In the genomic region with DNA sequence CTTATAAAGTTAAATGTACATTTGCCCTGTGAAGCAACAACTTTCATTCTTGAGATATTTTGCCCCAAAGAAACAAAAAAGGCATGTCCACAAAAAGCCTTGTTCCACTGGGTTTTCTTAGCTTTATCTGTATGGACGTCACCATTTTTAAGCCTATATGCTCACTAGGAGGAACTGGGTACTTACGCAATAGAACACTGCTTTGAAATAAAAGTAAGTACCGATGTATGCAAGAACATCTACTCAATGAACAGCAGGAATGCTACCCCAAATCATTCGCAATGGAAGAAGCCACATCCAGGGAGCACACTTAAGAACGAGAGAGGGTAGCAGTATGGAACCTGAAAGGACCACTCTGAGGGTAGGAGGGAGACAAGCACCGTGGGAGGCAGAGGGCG, we compare ENCODE assay signal across 17 mouse cellular contexts. TPM values are rescaled to one million over a fixed set of nuclear protein-coding genes. Genes with fewer than 3 reads are reported as not detected.
DNase-seq lines count a peak whose midpoint lies in the region; ATAC-seq and TF ChIP-seq lines count a peak whose summit lies in the region.
"Had no signal": no experiment of that assay in that cellular context is flagged by ENCODE, and none has a peak within 500 bp of the region (broad histone marks: within the 10 kb centered on the region; RNA-seq: fewer than 3 reads in every experiment).

No protein-coding gene starts in this region.

- H3K9me3 ChIP-seq in forebrain, embryonic 10.5 days: no peaks in the 10 kb centered on the region
- no peaks in the 10 kb centered on the region for H3K9me3 ChIP-seq in forebrain, embryonic 16.5 days (ENCODE audit: control insufficient read depth, low read length)
- H3K9me3 ChIP-seq in heart, embryonic 14.5 days (ENCODE audit: control insufficient read depth, low read length): no peaks in the 10 kb centered on the region
- H3K9me3 ChIP-seq in kidney, postnatal 0 days (replicated peaks; ENCODE audit: low read length): no peaks in the 10 kb centered on the region
- H3K9me3 ChIP-seq: hindbrain, embryonic 12.5 days; limb, embryonic 12.5 days; liver, embryonic 15.5 days; stomach, embryonic 15.5 days had no signal

- intact Hi-C loops in heart, postnatal 25 days (cut with DNase I): loop anchor here (5.0 kb wide), 1 partner anchor 52 kb away; no protein-coding TSS in a partner anchor

- no peak overlapping the region for H3K9ac ChIP-seq in forebrain, embryonic 16.5 days (replicated peaks; ENCODE audit: low read depth, low read length)
- peak overlapping the region; percentile 44; the same call in 1 of the 2 replicates for H3K9ac ChIP-seq in heart, embryonic 14.5 days (ENCODE audit: low read length)
- H3K9ac ChIP-seq in kidney, postnatal 0 days (ENCODE audit: low read depth, low read length): no peak overlapping the region
- H3K9ac ChIP-seq: hindbrain, embryonic 12.5 days; limb, embryonic 12.5 days; liver, embryonic 15.5 days; stomach, embryonic 15.5 days had no signal

- peaks cover 24% of the 10 kb centered on the region for H3K4me1 ChIP-seq in forebrain, embryonic 10.5 days
- H3K4me1 ChIP-seq in forebrain, embryonic 16.5 days (replicated peaks; ENCODE audit: control insufficient read depth, insufficient read depth, low read length): peaks cover 7% of the 10 kb centered on the region; the same call in 1 of the 2 replicates
- H3K4me1 ChIP-seq in heart, embryonic 14.5 days (ENCODE audit: control insufficient read depth in 2 of 2, insufficient read depth in 2 of 2, low read length in 2 of 2): peaks cover 16 to 38% of the 10 kb centered on the region in 2 experiments
- no peaks in the 10 kb centered on the region for H3K4me1 ChIP-seq in kidney, postnatal 0 days (replicated peaks; ENCODE audit: insufficient read depth, low read length)
- H3K4me1 ChIP-seq: liver, embryonic 15.5 days; stomach, embryonic 15.5 days had no signal

- peak overlapping the region; percentile 78 for H3K27ac ChIP-seq in forebrain, embryonic 10.5 days
- no peak overlapping the region for H3K27ac ChIP-seq in forebrain, embryonic 16.5 days (ENCODE audit: low read length)
- H3K27ac ChIP-seq in heart, embryonic 14.5 days (replicated peaks in 1 of 2; ENCODE audit: control insufficient read depth in 1 of 2, insufficient read depth in 1 of 2, low read depth in 2 of 2, low read length in 2 of 2): peak overlapping the region; percentile 80 to 89
- H3K27ac ChIP-seq in kidney, postnatal 0 days: 0 out of 2 replicates have a peak overlapping the region, but pooled peaks have one; percentile 3
- H3K27ac ChIP-seq: liver, embryonic 15.5 days; stomach, embryonic 15.5 days had no signal

- H3K36me3 ChIP-seq in forebrain, embryonic 10.5 days (replicated peaks): no peaks in the 10 kb centered on the region
- H3K36me3 ChIP-seq in forebrain, embryonic 16.5 days (ENCODE audit: control insufficient read depth, insufficient read depth): peaks cover 4% of the 10 kb centered on the region; the same call in 1 of the 2 replicates
- no peaks in the 10 kb centered on the region for H3K36me3 ChIP-seq in heart, embryonic 14.5 days (ENCODE audit: control insufficient read depth, insufficient read depth, low read length)
- no peaks in the 10 kb centered on the region for H3K36me3 ChIP-seq in kidney, postnatal 0 days (ENCODE audit: insufficient read depth, low read length)
- H3K36me3 ChIP-seq: hindbrain, embryonic 12.5 days; limb, embryonic 12.5 days; liver, embryonic 15.5 days; stomach, embryonic 15.5 days had no signal

- no peak for TF ChIP-seq CTCF in kidney, postnatal 0 days (IDR thresholded peaks at IDR 0.05; ENCODE audit: low read depth)

- no peak for DNase-seq in forebrain, embryonic 10.5 days (ENCODE audit: extremely low spot score, low spot score)
- no peak for DNase-seq in heart, postnatal 25 days (ENCODE audit: low spot score)
- DNase-seq in kidney, postnatal 0 days (ENCODE audit: low spot score): no peak
- no peak for DNase-seq in kidney, postnatal 36 days
- DNase-seq in adrenal gland, postnatal 36 days: no peak
- DNase-seq: cerebellum, adult 11 months; cerebellum, postnatal 25 days; spleen, adult 18-20 months had no signal

- H3K27me3 ChIP-seq in forebrain, embryonic 10.5 days (ENCODE audit: poor library complexity, severe bottlenecking): no peaks in the 10 kb centered on the region
- no peaks in the 10 kb centered on the region for H3K27me3 ChIP-seq in forebrain, embryonic 16.5 days (replicated peaks; ENCODE audit: control insufficient read depth, insufficient read depth, low read length)
- H3K27me3 ChIP-seq in heart, embryonic 14.5 days (ENCODE audit: control insufficient read depth, insufficient read depth, low read length): no peaks in the 10 kb centered on the region
- no peaks in the 10 kb centered on the region for H3K27me3 ChIP-seq in kidney, postnatal 0 days (ENCODE audit: insufficient read depth, low read length)
- H3K27me3 ChIP-seq: hindbrain, embryonic 12.5 days; limb, embryonic 12.5 days; liver, embryonic 15.5 days; Patski; stomach, embryonic 15.5 days had no signal

- H3K4me3 ChIP-seq in forebrain, embryonic 10.5 days: no peak overlapping the region
- H3K4me3 ChIP-seq in forebrain, embryonic 16.5 days (replicated peaks; ENCODE audit: low read length): no peak overlapping the region
- no peak overlapping the region; a peak in 1 of 4 replicates for H3K4me3 ChIP-seq in heart, embryonic 14.5 days (ENCODE audit: control insufficient read depth in 1 of 2, insufficient read depth in 1 of 2, low read depth in 1 of 2, low read length in 2 of 2)
- no peak overlapping the region for H3K4me3 ChIP-seq in kidney, postnatal 0 days (replicated peaks; ENCODE audit: low read depth, low read length)
- H3K4me3 ChIP-seq: hindbrain, embryonic 12.5 days; limb, embryonic 12.5 days; liver, embryonic 15.5 days; stomach, embryonic 15.5 days had no signal

- H3K4me2 ChIP-seq in forebrain, embryonic 16.5 days (ENCODE audit: low read length): no peak overlapping the region
- peak overlapping the region; percentile 56 for H3K4me2 ChIP-seq in heart, embryonic 14.5 days (ENCODE audit: low read length)
- H3K4me2 ChIP-seq in kidney, postnatal 0 days (ENCODE audit: low read length): no peak overlapping the region
- H3K4me2 ChIP-seq: hindbrain, embryonic 12.5 days; limb, embryonic 12.5 days; liver, embryonic 15.5 days; stomach, embryonic 15.5 days had no signal

- 86% methylated on average over 7 of the region's 7 CpGs for WGBS in forebrain, embryonic 10.5 days
- 82% methylated on average over 7 of the region's 7 CpGs for WGBS in forebrain, embryonic 16.5 days
- WGBS in heart, embryonic 14.5 days: 79% methylated on average over 7 of the region's 7 CpGs
- WGBS in kidney, postnatal 0 days: 84% methylated on average over 7 of the region's 7 CpGs

- no peak for ATAC-seq in forebrain, embryonic 16.5 days
- no peak for ATAC-seq in heart, embryonic 14.5 days (ENCODE audit: insufficient number of reproducible peaks, insufficient read depth, low FRiP score, low read depth)
- no peak for ATAC-seq in kidney, postnatal 0 days (replicated peaks; ENCODE audit: low FRiP score, low read depth)
- ATAC-seq in megakaryocyte progenitor cell, adult 5-6 weeks (replicated peaks; ENCODE audit: poor library complexity): peak; percentile 46
- ATAC-seq: intestine, embryonic 16.5 days; Patski had no signal

RNA-seq across cellular contexts. Expression of a gene that starts 30.6 kb away (rescaled TPM):
- polyA plus RNA-seq in forebrain, embryonic 10.5 days (2016; fragmentation: Nextera tagmentation; extraction: Ambion mirVana): 16.0 and 16.7 TPM in 2 replicates
- polyA plus RNA-seq in forebrain, embryonic 16.5 days (2015; fragmentation: Nextera tagmentation; extraction: Ambion mirVana): 31.9 and 34.3 TPM in 2 replicates
- 13.3 and 16.1 TPM in 2 replicates for polyA plus RNA-seq in heart, embryonic 14.5 days (2014; fragmentation: Nextera tagmentation; extraction: Ambion mirVana)
- 10 to 100 TPM; 16.2 to 19.3 TPM for total RNA-seq in heart, postnatal 25 days (2021)
- 19.6 and 20.9 TPM in 2 replicates for polyA plus RNA-seq in kidney, postnatal 0 days (2015; fragmentation: Nextera tagmentation; extraction: Ambion mirVana)
- 6.2 and 9.6 TPM in 2 replicates for total RNA-seq in megakaryocyte progenitor cell, adult 5-6 weeks (2015)
- total RNA-seq in megakaryocyte progenitor cell, adult 5-6 weeks (2017): 15.3 and 16.9 TPM in 2 replicates
- 10 to 100 TPM; 17.5 to 19.6 TPM for total RNA-seq in adrenal gland, postnatal 36 days (2021)

RNA-seq across cellular contexts. Expression of a gene that starts 32.7 kb away (rescaled TPM):
- 33.9 and 36.0 TPM in 2 replicates for polyA plus RNA-seq in forebrain, embryonic 10.5 days (2016; fragmentation: Nextera tagmentation; extraction: Ambion mirVana)
- polyA plus RNA-seq in forebrain, embryonic 16.5 days (2015; fragmentation: Nextera tagmentation; extraction: Ambion mirVana): 8.4 and 10.6 TPM in 2 replicates
- polyA plus RNA-seq in heart, embryonic 14.5 days (2014; fragmentation: Nextera tagmentation; extraction: Ambion mirVana): 20.3 and 20.9 TPM in 2 replicates
- 10 to 100 TPM; 16.6 to 26.1 TPM for total RNA-seq in heart, postnatal 25 days (2021)
- 25.5 and 25.6 TPM in 2 replicates for polyA plus RNA-seq in kidney, postnatal 0 days (2015; fragmentation: Nextera tagmentation; extraction: Ambion mirVana)
- total RNA-seq in megakaryocyte progenitor cell, adult 5-6 weeks (2015): 0.56 and 1.8 TPM in 2 replicates
- 1.8 and 2.9 TPM in 2 replicates for total RNA-seq in megakaryocyte progenitor cell, adult 5-6 weeks (2017)
- 10 to 100 TPM; 24.3 to 34.8 TPM for total RNA-seq in adrenal gland, postnatal 36 days (2021)
